Mouse (Mus musculus) hindbrain, embryonic 14.5 days (tissue): ENCODE data around the gene Insl5. TPM values are rescaled to one million over a fixed set of nuclear protein-coding genes. Genes with fewer than 3 reads are reported as not detected.
A peak's percentile ranks its signal among the peaks of the same experiment; 100 is the strongest.

Experiments
- ATAC-seq: fragments of 200-750 bp; cut with Nextera tagmentation; 2 replicates; pipeline ENCODE4 v1.8.0; 2017; ENCODE audit warnings: moderate number of reproducible peaks, mild to moderate bottlenecking, moderate TSS enrichment, moderate library complexity; ENCODE audit not compliant: low FRiP score
- DNase-seq: peaks from one replicate; pipeline ENCODE4 v3.0.0-alpha.2; 2015; ENCODE audit warnings: low spot score
- H3K27ac ChIP-seq: fragments of 300-500 bp; sonication (generic); 2 replicates; pipeline ENCODE4 v1.5.1; 2014; ENCODE audit warnings: mild to moderate bottlenecking, moderate library complexity
- H3K27me3 ChIP-seq: fragments of 300-500 bp; sonication (generic); 2 replicates; pipeline ENCODE4 v1.6.1; 2014; ENCODE audit warnings: mild to moderate bottlenecking, low read length, mixed read lengths; ENCODE audit not compliant: control insufficient read depth, insufficient read depth
- H3K36me3 ChIP-seq: fragments of 300-500 bp; sonication (generic); replicated peaks from 2 replicates; pipeline ENCODE4 v1.6.1; 2014; ENCODE audit not compliant: control insufficient read depth, insufficient read depth
- H3K4me1 ChIP-seq: fragments of 300-500 bp; sonication (generic); replicated peaks from 2 replicates; pipeline ENCODE4 v1.6.1; 2014; ENCODE audit warnings: antibody characterized with exemption, low read length, mixed read lengths; ENCODE audit not compliant: control insufficient read depth, insufficient read depth
- H3K4me2 ChIP-seq: fragments of 300-500 bp; sonication (generic); replicated peaks from 2 replicates; pipeline ENCODE4 v1.6.1; 2014; ENCODE audit warnings: mild to moderate bottlenecking, moderate library complexity
- H3K4me3 ChIP-seq: fragments of 300-500 bp; sonication (generic); replicated peaks from 2 replicates; pipeline ENCODE4 v1.5.1; 2014; ENCODE audit warnings: mild to moderate bottlenecking, low read length
- H3K9ac ChIP-seq: fragments of 300-500 bp; sonication (generic); 2 replicates; pipeline ENCODE4 v1.6.1; 2014
- H3K9me3 ChIP-seq: fragments of 300-500 bp; sonication (generic); 2 replicates; pipeline ENCODE4 v1.6.1; 2016; ENCODE audit warnings: low read length; ENCODE audit not compliant: control insufficient read depth
- whole genome bisulfite sequencing: fragments of 180-500 bp; shearing (Covaris S2); extraction: QIAGEN DNeasy Blood & Tissue Kit; methylation state at CpG from one replicate; pipeline ENCODE4 v1.1.7; 2014; 5-methylcytosine and 5-hydroxymethylcytosine counted together
- polyA plus RNA-seq: library from polyadenylated mRNA; unstranded; fragments of >200 nt; fragmentation: Nextera tagmentation; extraction: Ambion mirVana; gene quantifications from 2 replicates; pipeline ENCODE4 v1.2.1, GENCODE M21; 2014

Insl5 gene
- polyA plus RNA-seq, 1 experiment from 2014 or later: 0.51 TPM

GRCm38 (mm10) chr4:103005190-103005945 lies 21.3 kb downstream of the Insl5 start:
- Histone ChIP-seq H3K27me3 (no peaks in the 10 kb centered on the region), H3K4me3 (no peak overlapping the region), H3K36me3 (no peaks in the 10 kb centered on the region), H3K4me2 (no peak overlapping the region), H3K9ac (no peak overlapping the region), H3K9me3 (no peaks in the 10 kb centered on the region), H3K4me1 (peaks cover 5% of the 10 kb centered on the region; the same call in 1 of the 2 replicates), H3K27ac (no peak overlapping the region; the same call in none of the 2 replicates)
- ATAC-seq (no peak), DNase-seq (peak; percentile 33)
- WGBS: 56% methylated on average over 15 of the region's 15 CpGs

GRCm38 (mm10) chr4:103004681-103005080 lies 22.0 kb downstream of the Insl5 start:
- Histone ChIP-seq H3K9me3 (no peaks in the 10 kb centered on the region), H3K4me2 (no peak overlapping the region), H3K36me3 (no peaks in the 10 kb centered on the region), H3K4me3 (no peak overlapping the region), H3K9ac (no peak overlapping the region), H3K4me1 (peaks cover 5% of the 10 kb centered on the region; the same call in 1 of the 2 replicates), H3K27ac (no peak overlapping the region; the same call in 1 of the 2 replicates), H3K27me3 (no peaks in the 10 kb centered on the region)
- ATAC-seq: no peak
- DNase-seq: no peak
- 66% methylated on average over 4 of the region's 4 CpGs for WGBS

DNA sequence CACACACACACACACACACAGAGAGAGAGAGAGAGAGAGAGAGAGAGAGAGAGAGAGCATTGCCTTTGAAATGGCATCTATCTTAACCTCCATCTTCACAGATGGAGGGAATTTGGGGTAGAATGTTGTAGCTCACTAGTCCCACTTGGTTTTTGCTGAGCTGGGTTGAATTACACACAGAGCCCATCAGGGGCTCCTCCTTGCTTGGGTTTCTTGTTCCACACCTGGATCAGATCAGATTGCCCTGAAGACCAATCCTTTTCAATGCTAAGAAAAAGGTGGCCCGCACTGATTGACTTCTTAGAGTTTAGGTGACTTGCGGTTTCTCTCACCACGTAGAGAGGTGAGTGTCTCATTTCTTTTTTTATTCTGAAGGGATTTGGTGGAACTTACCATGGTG lies 35.0 kb downstream of the Insl5 start:
- no peaks in the 10 kb centered on the region for H3K27me3 ChIP-seq
- H3K4me1 ChIP-seq: no peaks in the 10 kb centered on the region
- no peak overlapping the region for H3K4me3 ChIP-seq
- no peaks in the 10 kb centered on the region for H3K36me3 ChIP-seq
- no peak overlapping the region for H3K4me2 ChIP-seq
- WGBS: 82% methylated on average over 3 of the region's 3 CpGs
- no peak for ATAC-seq
- no peaks in the 10 kb centered on the region for H3K9me3 ChIP-seq
- no peak for DNase-seq
- no peak overlapping the region for H3K9ac ChIP-seq
- no peak overlapping the region for H3K27ac ChIP-seq

DNA sequence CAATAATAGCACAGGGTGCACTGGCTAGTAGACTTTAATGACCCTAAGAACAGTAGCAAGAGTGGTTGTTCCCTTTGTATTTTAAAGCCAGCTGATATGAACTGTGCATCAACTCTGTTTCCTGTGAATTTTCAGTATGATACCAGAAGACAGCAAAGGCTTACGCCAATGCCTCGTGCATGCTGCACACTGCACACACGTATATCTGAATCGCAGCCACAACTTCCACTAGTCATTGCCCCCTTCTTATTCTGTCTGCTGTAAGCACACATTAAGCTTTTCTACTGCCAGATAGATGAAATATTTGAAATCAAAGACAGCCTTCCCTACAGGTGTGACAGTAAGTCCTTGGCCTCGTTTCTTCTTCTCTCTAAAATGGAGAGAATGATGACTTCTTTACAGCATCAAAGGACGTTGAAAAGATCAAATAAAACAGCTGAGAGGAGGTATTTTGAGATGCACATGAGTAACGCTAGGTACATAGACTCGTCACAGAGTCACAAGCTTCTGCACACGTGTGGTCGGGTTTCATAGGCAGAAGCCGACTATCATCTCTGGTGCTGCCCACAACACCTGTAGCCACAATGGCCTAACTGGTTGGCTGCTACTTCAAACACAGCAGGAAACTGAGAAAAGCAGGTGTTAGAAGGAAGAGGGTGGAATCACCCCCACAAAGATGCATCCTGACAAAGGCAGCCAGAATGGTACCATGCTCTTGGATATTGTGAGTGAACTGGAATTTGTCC lies 35.9 kb downstream of the Insl5 start:
- ATAC-seq: no peak
- 89% methylated on average over 11 of the region's 11 CpGs for WGBS

DNA sequence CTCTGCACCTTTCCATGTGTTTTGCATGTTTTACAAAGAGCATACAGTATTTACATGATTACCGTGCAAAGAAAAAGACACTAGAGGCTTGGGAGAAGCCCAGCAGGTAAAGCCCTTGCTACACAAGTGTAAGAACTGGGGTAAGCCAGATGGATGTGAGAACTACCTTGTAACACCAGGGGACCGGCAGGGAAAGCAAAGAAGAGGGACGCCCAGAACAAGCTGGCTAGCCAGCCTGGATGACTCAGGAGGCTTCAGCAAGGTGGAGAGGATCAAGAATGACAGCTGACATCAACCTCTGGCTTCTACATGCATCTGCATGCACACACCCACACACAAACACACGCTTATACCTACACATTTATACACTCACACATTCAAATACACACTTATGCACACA lies 36.6 kb downstream of the Insl5 start:
- Histone ChIP-seq H3K4me3 (no peak overlapping the region), H3K27ac (no peak overlapping the region), H3K4me1 (no peaks in the 10 kb centered on the region), H3K27me3 (no peaks in the 10 kb centered on the region), H3K4me2 (no peak overlapping the region), H3K36me3 (no peaks in the 10 kb centered on the region), H3K9me3 (no peaks in the 10 kb centered on the region), H3K9ac (no peak overlapping the region)
- no peak for ATAC-seq
- DNase-seq: no peak
- WGBS: 83% methylated on average over 4 of the region's 4 CpGs

More for the DNA sequence above, 35.9 kb downstream of the Insl5 start:
- DNase-seq: no peak
- no peaks in the 10 kb centered on the region for H3K4me1 ChIP-seq
- H3K27me3 ChIP-seq: no peaks in the 10 kb centered on the region
- no peak overlapping the region for H3K4me2 ChIP-seq
- H3K4me3 ChIP-seq: no peak overlapping the region
- H3K36me3 ChIP-seq: no peaks in the 10 kb centered on the region
- no peak overlapping the region for H3K9ac ChIP-seq
- no peak overlapping the region for H3K27ac ChIP-seq
- H3K9me3 ChIP-seq: no peaks in the 10 kb centered on the region

DNA sequence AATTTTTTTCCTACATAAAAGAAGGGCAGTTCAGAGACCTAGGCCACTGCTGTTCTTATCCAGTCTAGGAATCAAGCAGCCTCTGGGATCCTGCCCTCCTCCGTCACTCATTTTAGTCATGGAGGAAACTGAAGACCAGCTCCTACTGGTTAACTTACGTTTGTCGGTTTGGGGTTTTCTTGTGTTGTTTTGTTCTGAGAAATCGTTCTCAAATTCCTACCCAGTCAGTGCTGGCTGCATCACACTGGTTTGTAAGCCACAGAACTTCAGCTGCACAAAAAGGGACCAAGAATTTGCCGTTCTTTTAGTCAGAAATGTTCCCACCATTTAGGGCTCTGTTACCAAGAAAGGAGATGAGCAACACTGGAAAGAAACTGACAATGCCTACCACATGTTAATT lies 37.3 kb downstream of the Insl5 start:
- DNase-seq (no peak), ATAC-seq (no peak)
- 80% methylated on average over 5 of the region's 5 CpGs for WGBS
- Histone ChIP-seq H3K9ac (no peak overlapping the region), H3K36me3 (no peaks in the 10 kb centered on the region), H3K4me3 (no peak overlapping the region), H3K27ac (no peak overlapping the region), H3K4me1 (no peaks in the 10 kb centered on the region), H3K9me3 (no peaks in the 10 kb centered on the region), H3K27me3 (no peaks in the 10 kb centered on the region), H3K4me2 (no peak overlapping the region)

- Histone ChIP-seq H3K9me3 (no peaks in the 10 kb centered on the region), H3K9ac (no peak overlapping the region), H3K36me3 (no peaks in the 10 kb centered on the region), H3K4me2 (no peak overlapping the region), H3K27me3 (no peaks in the 10 kb centered on the region), H3K4me1 (no peaks in the 10 kb centered on the region), H3K27ac (no peak overlapping the region), H3K4me3 (no peak overlapping the region)
- WGBS: 88% methylated on average over 6 of the region's 6 CpGs
- no peak for DNase-seq
- ATAC-seq: no peak
Measured at GRCm38 (mm10) chr4:102988526-102988925, 38.1 kb downstream of the Insl5 start.

- Histone ChIP-seq H3K4me1 (no peaks in the 10 kb centered on the region), H3K27me3 (no peaks in the 10 kb centered on the region), H3K9me3 (no peaks in the 10 kb centered on the region), H3K36me3 (no peaks in the 10 kb centered on the region), H3K27ac (no peak overlapping the region), H3K4me2 (no peak overlapping the region), H3K4me3 (no peak overlapping the region), H3K9ac (no peak overlapping the region)
- DNase-seq (no peak), ATAC-seq (no peak)
- 77% methylated on average over 2 of the region's 2 CpGs for WGBS
Measured at GRCm38 (mm10) chr4:102987756-102988155, 38.9 kb downstream of the Insl5 start.

GRCm38 (mm10) chr4:102987325-102987724 lies 39.3 kb downstream of the Insl5 start:
- H3K36me3 ChIP-seq: no peaks in the 10 kb centered on the region
- 0 out of 2 replicates have a peak, but pooled peaks have one; percentile 34 for ATAC-seq

More at GRCm38 (mm10) chr4:102987325-102987724, 39.3 kb downstream of the Insl5 start:
- H3K4me3 ChIP-seq: no peak overlapping the region
- H3K9me3 ChIP-seq: no peaks in the 10 kb centered on the region
- DNase-seq: peak; percentile 24
- H3K27me3 ChIP-seq: no peaks in the 10 kb centered on the region
- H3K27ac ChIP-seq: no peak overlapping the region
- 48% methylated on average over 4 of the region's 4 CpGs for WGBS
- H3K4me1 ChIP-seq: no peaks in the 10 kb centered on the region
- no peak overlapping the region for H3K9ac ChIP-seq
- H3K4me2 ChIP-seq: no peak overlapping the region
